Mouse (Mus musculus): ENCODE data around the gene Plcg2. TPM values are rescaled to one million over a fixed set of nuclear protein-coding genes. Genes with fewer than 3 reads are reported as not detected.

The Plcg2 gene
- polyA plus RNA-seq, 1 experiment = 12.5 TPM

- Histone ChIP-seq H3K4me1 (ENCODE audit: control insufficient read depth, insufficient read depth, low read length) (no peaks in the 10 kb centered on the region), H3K27me3 (replicated peaks; ENCODE audit: control insufficient read depth, insufficient read depth, low read length) (no peaks in the 10 kb centered on the region), H3K4me3 (ENCODE audit: insufficient read depth, low read depth, low read length) (no peak overlapping the region), H3K27ac (ENCODE audit: insufficient read depth, low read depth, low read length) (no peak overlapping the region), H3K36me3 (ENCODE audit: control insufficient read depth, insufficient read depth, low read length) (no peaks in the 10 kb centered on the region)
- DNase-seq = peak; percentile 21
- 98% methylated on average over 6 of the region's 6 CpGs for WGBS
- no peak for TF ChIP-seq POLR2A (IDR thresholded peaks at IDR 0.05; ENCODE audit: low read depth, low read length)
- peak; percentile 38 for TF ChIP-seq CTCF (conservative IDR thresholded peaks at IDR 0.05; ENCODE audit: insufficient read depth, insufficient read length, low read depth, low read length)
Observed at GRCm38 (mm10) chr8:117464525-117464924, 33.6 kb upstream of the Plcg2 start.

- DNase-seq = peak; percentile 82
- no peaks in the 10 kb centered on the region for H3K27me3 ChIP-seq (replicated peaks; ENCODE audit: control insufficient read depth, insufficient read depth, low read length)
- TF ChIP-seq CTCF (conservative IDR thresholded peaks at IDR 0.05; ENCODE audit: insufficient read depth, insufficient read length, low read depth, low read length) (peak; percentile 94), POLR2A (IDR thresholded peaks at IDR 0.05; ENCODE audit: low read depth, low read length) (no peak)
- H3K4me3 ChIP-seq (ENCODE audit: insufficient read depth, low read depth, low read length) = no peak overlapping the region
- H3K4me1 ChIP-seq (ENCODE audit: control insufficient read depth, insufficient read depth, low read length) = no peaks in the 10 kb centered on the region
- no peaks in the 10 kb centered on the region for H3K36me3 ChIP-seq (ENCODE audit: control insufficient read depth, insufficient read depth, low read length)
- H3K27ac ChIP-seq (ENCODE audit: insufficient read depth, low read depth, low read length) = no peak overlapping the region
- WGBS = 22% methylated on average over 5 of the region's 5 CpGs
Observed at GRCm38 (mm10) chr8:117465250-117465649, 32.8 kb upstream of the Plcg2 start.

- no peaks in the 10 kb centered on the region for H3K4me1 ChIP-seq (ENCODE audit: control insufficient read depth, insufficient read depth, low read length)
- H3K27me3 ChIP-seq (replicated peaks; ENCODE audit: control insufficient read depth, insufficient read depth, low read length) = no peaks in the 10 kb centered on the region
- no peak for TF ChIP-seq CTCF (conservative IDR thresholded peaks at IDR 0.05; ENCODE audit: insufficient read depth, insufficient read length, low read depth, low read length)
- TF ChIP-seq POLR2A (IDR thresholded peaks at IDR 0.05; ENCODE audit: low read depth, low read length) = no peak
- DNase-seq = no peak
- no peaks in the 10 kb centered on the region for H3K36me3 ChIP-seq (ENCODE audit: control insufficient read depth, insufficient read depth, low read length)
- no peak overlapping the region for H3K27ac ChIP-seq (ENCODE audit: insufficient read depth, low read depth, low read length)
- WGBS = 84% methylated on average over 10 of the region's 10 CpGs
- H3K4me3 ChIP-seq (ENCODE audit: insufficient read depth, low read depth, low read length) = no peak overlapping the region
Observed at GRCm38 (mm10) chr8:117467466-117467865, 30.6 kb upstream of the Plcg2 start.

- H3K36me3 ChIP-seq (ENCODE audit: control insufficient read depth, insufficient read depth, low read length) = no peaks in the 10 kb centered on the region
Observed at GRCm38 (mm10) chr8:117469431-117470341, 28.4 kb upstream of the Plcg2 start.

GRCm38 (mm10) chr8:117470342-117470781 lies 27.7 kb upstream of the Plcg2 start:
- Histone ChIP-seq H3K27ac (ENCODE audit: insufficient read depth, low read depth, low read length) (no peak overlapping the region), H3K36me3 (ENCODE audit: control insufficient read depth, insufficient read depth, low read length) (no peaks in the 10 kb centered on the region), H3K4me1 (ENCODE audit: control insufficient read depth, insufficient read depth, low read length) (no peaks in the 10 kb centered on the region), H3K4me3 (ENCODE audit: insufficient read depth, low read depth, low read length) (no peak overlapping the region), H3K27me3 (replicated peaks; ENCODE audit: control insufficient read depth, insufficient read depth, low read length) (no peaks in the 10 kb centered on the region)
- no peak for TF ChIP-seq POLR2A (IDR thresholded peaks at IDR 0.05; ENCODE audit: low read depth, low read length)
- no peak for TF ChIP-seq CTCF (conservative IDR thresholded peaks at IDR 0.05; ENCODE audit: insufficient read depth, insufficient read length, low read depth, low read length)
- WGBS = 2% methylated on average over 8 of the region's 14 CpGs
- peak; percentile 86 for DNase-seq

More at GRCm38 (mm10) chr8:117469431-117470341, 28.4 kb upstream of the Plcg2 start:
- TF ChIP-seq CTCF (conservative IDR thresholded peaks at IDR 0.05; ENCODE audit: insufficient read depth, insufficient read length, low read depth, low read length) (no peak), POLR2A (IDR thresholded peaks at IDR 0.05; ENCODE audit: low read depth, low read length) (no peak)
- peak; percentile 79 for DNase-seq
- no peak overlapping the region for H3K27ac ChIP-seq (ENCODE audit: insufficient read depth, low read depth, low read length)
- no peak overlapping the region for H3K4me3 ChIP-seq (ENCODE audit: insufficient read depth, low read depth, low read length)
- no peaks in the 10 kb centered on the region for H3K27me3 ChIP-seq (replicated peaks; ENCODE audit: control insufficient read depth, insufficient read depth, low read length)
- H3K4me1 ChIP-seq (ENCODE audit: control insufficient read depth, insufficient read depth, low read length) = no peaks in the 10 kb centered on the region
- WGBS = 27% methylated on average over 16 of the region's 16 CpGs

GRCm38 (mm10) chr8:117471174-117471573 lies 26.9 kb upstream of the Plcg2 start:
- peak; percentile 64 for DNase-seq
- no peaks in the 10 kb centered on the region for H3K4me1 ChIP-seq (ENCODE audit: control insufficient read depth, insufficient read depth, low read length)
- WGBS = 24% methylated on average over 3 of the region's 3 CpGs
- no peak overlapping the region for H3K4me3 ChIP-seq (ENCODE audit: insufficient read depth, low read depth, low read length)
- H3K27ac ChIP-seq (ENCODE audit: insufficient read depth, low read depth, low read length) = no peak overlapping the region
- TF ChIP-seq POLR2A (IDR thresholded peaks at IDR 0.05; ENCODE audit: low read depth, low read length) (no peak), CTCF (conservative IDR thresholded peaks at IDR 0.05; ENCODE audit: insufficient read depth, insufficient read length, low read depth, low read length) (peak; percentile 80)
- no peaks in the 10 kb centered on the region for H3K36me3 ChIP-seq (ENCODE audit: control insufficient read depth, insufficient read depth, low read length)
- H3K27me3 ChIP-seq (replicated peaks; ENCODE audit: control insufficient read depth, insufficient read depth, low read length) = no peaks in the 10 kb centered on the region

GRCm38 (mm10) chr8:117471655-117472054 lies 26.4 kb upstream of the Plcg2 start:
- 69% methylated on average over 9 of the region's 9 CpGs for WGBS

More at GRCm38 (mm10) chr8:117471655-117472054, 26.4 kb upstream of the Plcg2 start:
- Histone ChIP-seq H3K4me1 (ENCODE audit: control insufficient read depth, insufficient read depth, low read length) (no peaks in the 10 kb centered on the region), H3K36me3 (ENCODE audit: control insufficient read depth, insufficient read depth, low read length) (no peaks in the 10 kb centered on the region), H3K27ac (ENCODE audit: insufficient read depth, low read depth, low read length) (no peak overlapping the region), H3K4me3 (ENCODE audit: insufficient read depth, low read depth, low read length) (no peak overlapping the region), H3K27me3 (replicated peaks; ENCODE audit: control insufficient read depth, insufficient read depth, low read length) (no peaks in the 10 kb centered on the region)
- no peak for DNase-seq
- TF ChIP-seq CTCF (conservative IDR thresholded peaks at IDR 0.05; ENCODE audit: insufficient read depth, insufficient read length, low read depth, low read length) (no peak), POLR2A (IDR thresholded peaks at IDR 0.05; ENCODE audit: low read depth, low read length) (no peak)

All from kidney, adult 2 months (tissue).